8 mouse cellular contexts compared by ENCODE assay signal in genomic region chr2:28525943-28526876, GRCm38 (mm10). TPM values are rescaled to one million over a fixed set of nuclear protein-coding genes. Genes with fewer than 3 reads are reported as not detected.
DNase-seq lines count a peak whose midpoint lies in the region; ATAC-seq and TF ChIP-seq lines count a peak whose summit lies in the region.

No protein-coding gene starts in this region.

- no peaks in the 10 kb centered on the region for H3K27me3 ChIP-seq in midbrain, embryonic 15.5 days (replicated peaks)

- no peak overlapping the region for H3K4me3 ChIP-seq in embryonic fibroblast, embryonic 13.5 days (ENCODE audit: insufficient read depth, low read length)
- H3K4me3 ChIP-seq in midbrain, embryonic 15.5 days: no peak overlapping the region

- peak overlapping the region; percentile 20 for H3K4me2 ChIP-seq in midbrain, embryonic 15.5 days

- H3K4me1 ChIP-seq in embryonic fibroblast, embryonic 13.5 days (ENCODE audit: control insufficient read depth, insufficient read depth, low read length): peaks cover 24% of the 10 kb centered on the region
- H3K4me1 ChIP-seq in midbrain, embryonic 15.5 days: peaks cover 85% of the 10 kb centered on the region

- DNase-seq in kidney, postnatal 10 days: peak; percentile 27
- no peak for DNase-seq in kidney, adult 8-10 months
- DNase-seq in R1 (ENCODE audit: low read depth, low spot score): peak; percentile 54
- DNase-seq in induced T-regulatory cell, adult 2 months (ENCODE audit: low read depth): peak; percentile 90
- DNase-seq in right cerebral cortex, adult 18-20 months: no peak
- no peak for DNase-seq in layer of hippocampus, postnatal 25 days (ENCODE audit: extremely low spot score in 1 of 2, low spot score in 1 of 2)

- H3K27ac ChIP-seq in embryonic fibroblast, embryonic 13.5 days (ENCODE audit: insufficient read depth, low read length): peak overlapping the region; percentile 14
- H3K27ac ChIP-seq in midbrain, embryonic 15.5 days: peak overlapping the region; percentile 75

- no peaks in the 10 kb centered on the region for H3K9me3 ChIP-seq in midbrain, embryonic 15.5 days

- WGBS in midbrain, embryonic 15.5 days: 41% methylated on average over 12 of the region's 12 CpGs

- peak; percentile 7; the same call in 1 of the 2 replicates for ATAC-seq in midbrain, embryonic 15.5 days (replicated peaks)

- peak; percentile 35; the same call in 1 of the 2 replicates for TF ChIP-seq CTCF in embryonic fibroblast, embryonic 13.5 days (IDR thresholded peaks at IDR 0.05; ENCODE audit: borderline replicate concordance, insufficient read depth, low read length)

- TF ChIP-seq POLR2A in embryonic fibroblast, embryonic 13.5 days (IDR thresholded peaks at IDR 0.05; ENCODE audit: low read depth, low read length): no peak

- H3K36me3 ChIP-seq in midbrain, embryonic 15.5 days (replicated peaks): no peaks in the 10 kb centered on the region

- H3K9ac ChIP-seq in midbrain, embryonic 15.5 days: no peak overlapping the region; the same call in 1 of the 2 replicates

RNA-seq across cellular contexts. Expression of gene Ralgds, which starts 13.3 kb away (rescaled TPM):
- 26.5 and 36.9 TPM in 2 replicates for polyA plus RNA-seq in embryonic fibroblast, embryonic 13.5 days (2011; ENCODE audit: insufficient read length, low read depth, missing spikeins)
- polyA plus RNA-seq in midbrain, embryonic 15.5 days (2015; fragmentation: Nextera tagmentation; extraction: Ambion mirVana): 92.0 and 94.8 TPM in 2 replicates
- 100 to 1,000 TPM; 115 to 132 TPM for total RNA-seq in layer of hippocampus, postnatal 25 days (2021)

RNA-seq across cellular contexts. Expression of gene Gm10134, which starts 20.3 kb away (rescaled TPM):
- polyA plus RNA-seq in embryonic fibroblast, embryonic 13.5 days (2011; ENCODE audit: insufficient read length, low read depth, missing spikeins): not detected in 2 replicates
- 1.4 and 2.4 TPM in 2 replicates for polyA plus RNA-seq in midbrain, embryonic 15.5 days (2015; fragmentation: Nextera tagmentation; extraction: Ambion mirVana)
- 1 to 10 TPM in 1 of 2 experiments, not detected in 1; 2.0 TPM for total RNA-seq in layer of hippocampus, postnatal 25 days (2021)

RNA-seq across cellular contexts. Expression of gene Gbgt1, which starts 29.5 kb away (rescaled TPM):
- not detected in 2 replicates for polyA plus RNA-seq in embryonic fibroblast, embryonic 13.5 days (2011; ENCODE audit: insufficient read length, low read depth, missing spikeins)
- polyA plus RNA-seq in midbrain, embryonic 15.5 days (2015; fragmentation: Nextera tagmentation; extraction: Ambion mirVana): 1.1 and 1.4 TPM in 2 replicates
- 1 to 10 TPM; 1.5 to 2.1 TPM for total RNA-seq in layer of hippocampus, postnatal 25 days (2021)

RNA-seq across cellular contexts. Expression of gene Cel, which starts 37.0 kb away (rescaled TPM):
- polyA plus RNA-seq in embryonic fibroblast, embryonic 13.5 days (2011; ENCODE audit: insufficient read length, low read depth, missing spikeins): not detected in 2 replicates
- polyA plus RNA-seq in midbrain, embryonic 15.5 days (2015; fragmentation: Nextera tagmentation; extraction: Ambion mirVana): 0.10 and 0.13 TPM in 2 replicates
- total RNA-seq in layer of hippocampus, postnatal 25 days (2021): not detected

RNA-seq across cellular contexts. Expression of gene Gtf3c5, which starts 57.3 kb away (rescaled TPM):
- polyA plus RNA-seq in embryonic fibroblast, embryonic 13.5 days (2011; ENCODE audit: insufficient read length, low read depth, missing spikeins): 15.1 and 23.1 TPM in 2 replicates
- polyA plus RNA-seq in midbrain, embryonic 15.5 days (2015; fragmentation: Nextera tagmentation; extraction: Ambion mirVana): 48.2 and 49.2 TPM in 2 replicates
- 10 to 100 TPM; 18.9 to 19.5 TPM for total RNA-seq in layer of hippocampus, postnatal 25 days (2021)

Comparison
In these comparisons a context has a peak if more than half of its experiments do, and no peak if none do; other contexts are left out.
1. DNase-seq: peak in kidney, postnatal 10 days (single experiment), R1 (single experiment) and induced T-regulatory cell, adult 2 months (single experiment); none in kidney, adult 8-10 months (0 of 2), right cerebral cortex, adult 18-20 months (single experiment) and layer of hippocampus, postnatal 25 days (0 of 2).